Mouse (Mus musculus) ES-E14 (cell line): ENCODE data around the gene Tubg1.

Experiments used
- MAFK ChIP-seq: IDR thresholded peaks from 2 replicates; pipeline ENCODE4 v1.6.1; 2014; ENCODE audit warnings: mild to moderate bottlenecking, low read depth, low read length, inconsistent platforms; ENCODE audit not compliant: insufficient read depth
- ZC3H11A ChIP-seq: IDR thresholded peaks from 2 replicates; pipeline ENCODE4 v1.6.1; 2012; ENCODE audit warnings: low read depth, mild to moderate bottlenecking, inconsistent platforms, low read length, borderline replicate concordance

DNA sequence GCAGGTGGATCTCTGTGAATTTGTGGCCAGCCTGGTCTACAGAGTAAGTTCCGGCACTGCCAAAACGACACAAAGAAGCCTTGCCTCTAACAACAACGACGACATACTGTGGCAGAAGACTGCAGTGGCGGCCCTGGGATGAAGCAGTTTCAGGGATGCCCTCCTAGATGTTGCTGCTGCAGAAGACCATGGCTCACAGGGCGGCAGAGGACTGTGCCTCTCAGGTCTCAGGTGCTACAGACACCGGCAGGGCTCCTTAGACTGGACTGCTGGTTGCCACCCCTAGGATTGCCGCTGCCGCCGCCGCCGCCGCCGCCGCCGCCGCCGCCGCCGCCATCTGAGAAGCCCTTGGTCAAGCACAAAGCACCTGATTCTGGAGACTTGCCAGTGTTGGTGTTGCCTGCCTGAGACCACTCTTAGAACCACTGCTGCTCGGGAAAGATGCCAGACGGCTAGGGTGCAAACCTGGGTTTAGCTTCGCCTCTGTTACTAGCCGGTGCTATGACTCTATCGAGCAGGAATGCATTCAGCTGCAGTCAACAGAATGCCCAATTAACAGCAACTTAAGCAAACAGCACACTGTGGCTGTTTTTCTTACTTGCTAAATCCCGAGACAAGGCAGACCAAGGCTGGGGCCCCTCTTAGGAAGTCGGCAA lies 20.6 kb downstream of the Tubg1 start:
- TF ChIP-seq MAFK (no peak), ZC3H11A (no peak)
